Mouse (Mus musculus) stomach, postnatal 0 days (tissue): ENCODE measurements at regions not wholly inside any gene's neighbourhood (a gene's known extent, or its start where the extent isn't known, plus 50 kb on each side); places are given as distances from the start of the nearest gene placed in this dataset.

ENCODE experiments used
- CTCF ChIP-seq: IDR thresholded peaks from 2 replicates; pipeline ENCODE4 v1.5.1; 2016; ENCODE audit warnings: antibody characterized with exemption, low read depth, mild to moderate bottlenecking, moderate library complexity
- EP300 ChIP-seq: optimal IDR thresholded peaks from 2 replicates; pipeline ENCODE3; 2016; ENCODE audit warnings: antibody characterized with exemption

- TF ChIP-seq CTCF (no peak), EP300 (no peak)
These were observed 203.3 kb downstream of the Rybp start for GRCm38 (mm10) chr6:100083868-100084477.
